Comparison of ENCODE assay signal across 8 mouse cellular contexts in the genomic region with DNA sequence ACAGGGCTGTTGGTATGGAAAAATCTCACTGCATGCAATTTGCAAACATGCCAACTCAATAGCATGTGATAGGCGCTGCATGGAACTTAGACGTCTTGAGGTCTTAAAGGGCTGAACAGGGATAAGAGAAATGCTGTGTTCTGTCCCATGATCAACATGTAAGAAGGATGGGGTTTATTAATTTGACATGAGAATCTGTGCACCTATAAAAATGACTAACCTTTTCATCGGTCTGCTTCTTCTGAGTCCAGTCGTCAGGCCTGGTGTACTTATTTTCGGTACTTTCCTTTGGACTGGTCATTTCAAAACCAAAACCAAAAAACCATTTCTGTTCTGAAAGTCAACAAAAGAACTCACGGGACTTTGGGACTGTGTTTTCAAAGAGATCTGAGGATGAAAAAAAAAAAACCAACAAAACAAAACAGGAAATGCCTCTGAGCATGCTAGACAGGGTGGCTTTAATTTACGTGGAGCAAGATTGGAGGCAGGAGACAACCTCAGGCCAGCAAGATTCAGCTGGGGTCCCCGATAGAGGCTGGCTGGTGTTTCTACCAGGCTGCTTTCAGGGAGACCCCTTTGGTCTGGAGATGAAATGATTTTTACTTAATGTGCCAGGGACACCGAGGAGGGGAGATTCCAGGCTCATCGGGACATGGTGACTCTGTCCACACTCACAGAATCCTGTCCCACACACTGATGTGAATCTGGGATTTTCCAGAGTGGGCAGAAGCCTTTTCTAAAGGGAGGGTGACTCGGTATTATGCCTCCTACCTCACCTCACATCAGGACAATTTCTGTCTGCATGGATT. TPM values are rescaled to one million over a fixed set of nuclear protein-coding genes. Genes with fewer than 3 reads are reported as not detected.
DNase-seq lines count a peak whose midpoint lies in the region; ATAC-seq and TF ChIP-seq lines count a peak whose summit lies in the region.

No protein-coding gene starts in this region.

- no peak overlapping the region for H3K9ac ChIP-seq in heart, embryonic 12.5 days
- H3K9ac ChIP-seq in hindbrain, postnatal 0 days (replicated peaks; ENCODE audit: low read length): peak overlapping the region; percentile 6; the same call in 1 of the 2 replicates
- no peak overlapping the region for H3K9ac ChIP-seq in midbrain, postnatal 0 days (replicated peaks; ENCODE audit: low read length, poor library complexity, severe bottlenecking)

- peaks cover 3% of the 10 kb centered on the region; the same call in 1 of the 2 replicates for H3K4me1 ChIP-seq in heart, embryonic 12.5 days (replicated peaks)
- H3K4me1 ChIP-seq in embryonic facial prominence, embryonic 10.5 days: peaks cover 24% of the 10 kb centered on the region
- H3K4me1 ChIP-seq in hindbrain, postnatal 0 days (ENCODE audit: insufficient read depth, low read length): peaks cover 5% of the 10 kb centered on the region; the same call in 1 of the 2 replicates
- no peaks in the 10 kb centered on the region for H3K4me1 ChIP-seq in midbrain, postnatal 0 days (ENCODE audit: insufficient read depth, low read length)

- TF ChIP-seq CTCF in hindbrain, postnatal 0 days (IDR thresholded peaks at IDR 0.05; ENCODE audit: low read depth): no peak
- no peak for TF ChIP-seq CTCF in midbrain, postnatal 0 days (IDR thresholded peaks at IDR 0.05)

- intact Hi-C loops in heart, postnatal 10 days (cut with DNase I): no loop called here

- no peaks in the 10 kb centered on the region for H3K9me3 ChIP-seq in heart, embryonic 12.5 days (replicated peaks)
- H3K9me3 ChIP-seq in embryonic facial prominence, embryonic 10.5 days: no peaks in the 10 kb centered on the region
- no peaks in the 10 kb centered on the region for H3K9me3 ChIP-seq in hindbrain, postnatal 0 days (ENCODE audit: low read length)
- no peaks in the 10 kb centered on the region for H3K9me3 ChIP-seq in midbrain, postnatal 0 days (ENCODE audit: low read length)

- ATAC-seq in heart, embryonic 12.5 days (ENCODE audit: insufficient number of reproducible peaks, low FRiP score): no peak
- ATAC-seq in hindbrain, postnatal 0 days: peak; percentile 21; the same call in 1 of the 2 replicates
- ATAC-seq in midbrain, postnatal 0 days (ENCODE audit: low FRiP score): 0 out of 2 replicates have a peak, but pooled peaks have one; percentile 32

- peak overlapping the region; percentile 82 for H3K4me2 ChIP-seq in heart, embryonic 12.5 days
- peak overlapping the region; percentile 60 for H3K4me2 ChIP-seq in hindbrain, postnatal 0 days (ENCODE audit: low read depth, low read length)
- peak overlapping the region; percentile 61 for H3K4me2 ChIP-seq in midbrain, postnatal 0 days (ENCODE audit: low read depth, low read length, poor library complexity, severe bottlenecking)

- H3K4me3 ChIP-seq in heart, embryonic 12.5 days: peak overlapping the region; percentile 53
- H3K4me3 ChIP-seq in embryonic facial prominence, embryonic 10.5 days: peak overlapping the region; percentile 50; the same call in 1 of the 2 replicates
- peak overlapping the region; percentile 31 for H3K4me3 ChIP-seq in hindbrain, postnatal 0 days (ENCODE audit: low read length)
- peak overlapping the region; percentile 30; the same call in 1 of the 2 replicates for H3K4me3 ChIP-seq in midbrain, postnatal 0 days (ENCODE audit: low read depth, low read length)

- 0 out of 2 replicates have a peak, but pooled peaks cover 12% of the 10 kb centered on the region for H3K27me3 ChIP-seq in heart, embryonic 12.5 days (replicated peaks)
- peaks cover 59% of the 10 kb centered on the region for H3K27me3 ChIP-seq in embryonic facial prominence, embryonic 10.5 days (replicated peaks; ENCODE audit: low read depth, poor library complexity, severe bottlenecking)
- H3K27me3 ChIP-seq in hindbrain, postnatal 0 days (ENCODE audit: insufficient read depth, low read length): peaks cover 11% of the 10 kb centered on the region
- no peaks in the 10 kb centered on the region for H3K27me3 ChIP-seq in midbrain, postnatal 0 days (ENCODE audit: insufficient read depth, low read length)

- no peaks in the 10 kb centered on the region for H3K36me3 ChIP-seq in heart, embryonic 12.5 days
- no peaks in the 10 kb centered on the region for H3K36me3 ChIP-seq in embryonic facial prominence, embryonic 10.5 days (replicated peaks)
- no peaks in the 10 kb centered on the region for H3K36me3 ChIP-seq in hindbrain, postnatal 0 days (ENCODE audit: insufficient read depth, low read length)
- no peaks in the 10 kb centered on the region for H3K36me3 ChIP-seq in midbrain, postnatal 0 days (ENCODE audit: insufficient read depth, low read length)

- 57% methylated on average over 11 of the region's 11 CpGs for WGBS in heart, embryonic 12.5 days
- 35% methylated on average over 11 of the region's 11 CpGs for WGBS in embryonic facial prominence, embryonic 10.5 days
- WGBS in hindbrain, postnatal 0 days: 18% methylated on average over 11 of the region's 11 CpGs
- 15% methylated on average over 11 of the region's 11 CpGs for WGBS in midbrain, postnatal 0 days

- no peak overlapping the region for H3K27ac ChIP-seq in heart, embryonic 12.5 days (ENCODE audit: poor library complexity, severe bottlenecking)
- no peak overlapping the region for H3K27ac ChIP-seq in embryonic facial prominence, embryonic 10.5 days (replicated peaks)
- peak overlapping the region; percentile 64; the same call in 1 of the 2 replicates for H3K27ac ChIP-seq in hindbrain, postnatal 0 days
- peak overlapping the region; percentile 69 for H3K27ac ChIP-seq in midbrain, postnatal 0 days (ENCODE audit: low read depth, low read length)

- no peak for DNase-seq in heart, postnatal 10 days
- DNase-seq in embryonic facial prominence, embryonic 10.5 days (ENCODE audit: low spot score): no peak
- DNase-seq in hindbrain, postnatal 0 days (ENCODE audit: low spot score): no peak
- no peak for DNase-seq in midbrain, postnatal 0 days (ENCODE audit: low spot score)
- DNase-seq in Muller cell, postnatal 12 days (ENCODE audit: inconsistent ontology term): no peak
- DNase-seq in spleen, adult 18-20 months: no peak
- DNase-seq in kidney, adult 9 months: no peak

RNA-seq across cellular contexts. Expression of a gene that starts 36.6 kb away (rescaled TPM):
- 0.15 TPM in 1 of 2 replicates, not detected in the other for polyA plus RNA-seq in heart, embryonic 12.5 days (2016; fragmentation: Nextera tagmentation; extraction: Ambion mirVana)
- total RNA-seq in heart, postnatal 10 days (2021): not detected
- 12.8 and 15.2 TPM in 2 replicates for polyA plus RNA-seq in embryonic facial prominence, embryonic 10.5 days (2016; fragmentation: Nextera tagmentation; extraction: Ambion mirVana)
- total RNA-seq in hindbrain, postnatal 0 days (2014; rRNA removed): 27.6 and 48.4 TPM in 2 replicates
- 31.1 and 33.2 TPM in 2 replicates for polyA plus RNA-seq in hindbrain, postnatal 0 days (2015; fragmentation: Nextera tagmentation; extraction: Ambion mirVana)
- 90.3 and 93.2 TPM in 2 replicates for total RNA-seq in midbrain, postnatal 0 days (2014; rRNA removed)
- 61.2 and 62.0 TPM in 2 replicates for polyA plus RNA-seq in midbrain, postnatal 0 days (2015; fragmentation: Nextera tagmentation; extraction: Ambion mirVana)

Comparison
In these comparisons a context has a peak if more than half of its experiments do, and no peak if none do; other contexts are left out.
1. H3K27ac ChIP-seq: peak in hindbrain, postnatal 0 days (single experiment) and midbrain, postnatal 0 days (single experiment); none in heart, embryonic 12.5 days (single experiment) and embryonic facial prominence, embryonic 10.5 days (single experiment).
2. RNA of a gene that starts 36.6 kb away (polyA plus RNA-seq): 61.2 to 62.0 TPM in midbrain, postnatal 0 days, 31.1 to 33.2 TPM in hindbrain, postnatal 0 days and 12.8 to 15.2 TPM in embryonic facial prominence, embryonic 10.5 days; 0.15 TPM in heart, embryonic 12.5 days; every median in the first group is over 10 times any median in the second.
3. Peak in every context shown above with its lines, with median percentiles within 50 percentile points of each other: H3K4me2 ChIP-seq and H3K4me3 ChIP-seq.